Mouse (Mus musculus) Patski (cell line): ENCODE measurements at regions not wholly inside any gene's neighbourhood (a gene's known extent, or its start where the extent isn't known, plus 50 kb on each side); places are given as distances from the start of the nearest gene placed in this dataset.

ENCODE experiments used
- ATAC-seq: fragments of 100-300 bp; one replicate; pipeline ENCODE4 v1.8.0; 2021
- CTCF ChIA-PET: fragments of 350-600 bp; sonication (Branson Sonifier 250); formaldehyde crosslinking; loops from one replicate; lab custom pipeline; 2022; ENCODE audit warnings: inconsistent platforms; lab: Charles Lee
- POLR2A ChIA-PET: fragments of 350-600 bp; sonication (Branson Sonifier 250); formaldehyde crosslinking; loops from one replicate; lab custom pipeline; 2022; ENCODE audit warnings: antibody characterized with exemption, inconsistent platforms; lab: Charles Lee
- DNase-seq: peaks from one replicate; pipeline ENCODE4 v3.0.0-alpha.2; 2011; ENCODE audit warnings: low read depth, low spot score
- H3K27me3 ChIP-seq: fragments of 371-371 bp; one replicate; pipeline ENCODE4 v1.5.1; 2021
- CTCF ChIP-seq: fragments of 100-300 bp; IDR thresholded peaks from one replicate; pipeline ENCODE4 v1.5.1; 2021
- in situ Hi-C: fragments of 300-500 bp; cut with MboI; formaldehyde crosslinking; loops from 3 replicates; pipeline ENCODE4 v1.11.1; 2018; ENCODE audit warnings: low pct_unique_long_range_greater_than_20kb, mixed read lengths

DNA sequence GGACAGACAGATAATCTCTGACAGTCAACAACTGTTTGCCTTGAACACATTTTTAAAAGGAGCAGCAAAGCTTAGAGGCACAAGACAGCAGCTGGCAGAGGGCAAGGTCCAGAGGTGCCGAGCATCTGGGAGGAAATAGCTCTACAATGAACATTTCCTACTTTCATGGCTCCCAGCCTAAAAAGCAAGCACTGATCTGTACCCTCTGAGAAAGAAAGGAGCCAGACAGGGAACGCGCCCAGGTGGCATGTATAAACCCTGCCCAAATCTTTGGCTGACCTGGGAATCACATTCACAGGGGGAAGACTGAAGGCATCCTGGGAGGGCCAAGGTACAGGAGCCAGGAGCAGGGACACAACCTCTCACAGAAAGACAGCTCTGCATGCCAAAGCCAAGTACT lies 371.2 kb upstream of the Tbx3 start:
- ChIA-PET POLR2A (no interaction called here), CTCF (no interaction called here)
- no peak for TF ChIP-seq CTCF
- ATAC-seq, result no peak
- DNase-seq, result no peak
- in situ Hi-C loops, result no loop called here
- no peaks in the 10 kb centered on the region for H3K27me3 ChIP-seq

DNA sequence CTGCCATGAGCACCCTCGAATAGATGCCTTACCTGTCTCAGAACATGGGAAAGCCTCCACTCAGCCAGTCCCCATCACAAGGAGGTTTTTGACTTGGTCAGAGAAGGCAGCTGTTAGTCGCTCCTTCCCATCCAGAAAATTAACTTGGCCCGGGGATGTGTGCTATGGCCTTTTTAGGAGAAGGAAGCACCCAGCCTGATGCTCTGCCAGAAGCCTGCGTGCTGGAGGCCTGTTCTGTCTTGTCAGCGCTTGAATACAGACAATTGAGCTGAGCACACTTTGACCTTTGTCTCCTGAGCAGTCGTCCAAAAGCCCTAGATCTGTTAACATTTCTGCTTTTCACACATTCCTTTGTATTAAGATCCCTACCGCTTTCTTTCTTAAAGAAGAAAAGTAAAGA lies 370.4 kb upstream of the Tbx3 start:
- CTCF ChIA-PET, result no interaction called here
- POLR2A ChIA-PET, result no interaction called here
- ATAC-seq (no peak), DNase-seq (no peak)
- H3K27me3 ChIP-seq, result no peaks in the 10 kb centered on the region
- no peak for TF ChIP-seq CTCF
- in situ Hi-C loops, result no loop called here

- no peak for TF ChIP-seq CTCF
- POLR2A ChIA-PET, result no interaction called here
- H3K27me3 ChIP-seq, result no peaks in the 10 kb centered on the region
- CTCF ChIA-PET, result interaction anchor here (1.2 kb wide), 1 partner anchor 21 kb away, joined by 3 read pairs; no protein-coding TSS in a partner anchor
- in situ Hi-C loops, result no loop called here
- ATAC-seq (no peak), DNase-seq (no peak)
Observed at GRCm38 (mm10) chr5:119301539-119301938, 368.9 kb upstream of the Tbx3 start.

GRCm38 (mm10) chr5:119304721-119305120 lies 365.7 kb upstream of the Tbx3 start:
- CTCF ChIA-PET, result no interaction called here
- DNase-seq (no peak), ATAC-seq (no peak)
- H3K27me3 ChIP-seq, result no peaks in the 10 kb centered on the region
- POLR2A ChIA-PET, result no interaction called here
- TF ChIP-seq CTCF, result no peak
- in situ Hi-C loops, result no loop called here

GRCm38 (mm10) chr5:119307768-119308167 lies 362.7 kb upstream of the Tbx3 start:
- TF ChIP-seq CTCF, result no peak
- no peak for DNase-seq
- in situ Hi-C loops, result no loop called here
- ChIA-PET POLR2A (no interaction called here), CTCF (no interaction called here)
- no peaks in the 10 kb centered on the region for H3K27me3 ChIP-seq
- no peak for ATAC-seq

- CTCF ChIA-PET, result no interaction called here
- no peaks in the 10 kb centered on the region for H3K27me3 ChIP-seq
- ATAC-seq, result no peak
- POLR2A ChIA-PET, result no interaction called here
- in situ Hi-C loops, result no loop called here
- no peak for TF ChIP-seq CTCF
- DNase-seq, result no peak
Observed at GRCm38 (mm10) chr5:119310178-119310930, 360.1 kb upstream of the Tbx3 start.

- ChIA-PET POLR2A (no interaction called here), CTCF (no interaction called here)
- DNase-seq, result no peak
- in situ Hi-C loops, result no loop called here
- no peaks in the 10 kb centered on the region for H3K27me3 ChIP-seq
- no peak for ATAC-seq
- TF ChIP-seq CTCF, result no peak
Observed at GRCm38 (mm10) chr5:119312808-119313207, 357.7 kb upstream of the Tbx3 start.

DNA sequence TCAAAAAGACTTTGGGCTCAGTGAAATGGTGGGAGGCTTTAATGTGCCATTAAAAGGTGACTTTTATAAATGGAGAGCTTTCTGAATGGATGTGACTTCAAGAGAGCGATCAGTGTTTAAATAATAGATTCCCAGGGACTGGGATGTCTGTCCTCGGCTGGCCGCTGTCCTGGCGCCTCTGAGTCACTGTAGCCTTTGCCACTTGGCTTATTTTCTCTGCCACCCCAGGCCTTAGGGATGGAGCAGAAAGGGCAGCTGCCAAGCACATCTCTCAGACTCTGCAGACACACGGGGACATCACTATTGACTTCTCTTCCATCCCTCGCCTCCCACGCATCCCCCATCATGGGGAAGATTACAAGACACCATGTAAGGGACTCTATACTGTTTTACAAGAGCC lies 355.3 kb upstream of the Tbx3 start:
- CTCF ChIA-PET, result no interaction called here
- in situ Hi-C loops, result no loop called here
- DNase-seq, result no peak
- TF ChIP-seq CTCF, result no peak
- H3K27me3 ChIP-seq, result no peaks in the 10 kb centered on the region
- POLR2A ChIA-PET, result no interaction called here
- ATAC-seq, result no peak

GRCm38 (mm10) chr5:119317617-119318016 lies 352.9 kb upstream of the Tbx3 start:
- in situ Hi-C loops, result no loop called here
- ChIA-PET CTCF (no interaction called here), POLR2A (no interaction called here)
- DNase-seq (no peak), ATAC-seq (no peak)
- no peaks in the 10 kb centered on the region for H3K27me3 ChIP-seq
- no peak for TF ChIP-seq CTCF

GRCm38 (mm10) chr5:119321368-119322144 lies 348.9 kb upstream of the Tbx3 start:
- no peak for ATAC-seq
- POLR2A ChIA-PET, result no interaction called here
- no peak for DNase-seq
- in situ Hi-C loops, result no loop called here
- TF ChIP-seq CTCF, result no peak
- H3K27me3 ChIP-seq, result no peaks in the 10 kb centered on the region
- CTCF ChIA-PET, result interaction anchor here (0.9 kb wide), 1 partner anchor 20 kb away, joined by 3 read pairs; no protein-coding TSS in a partner anchor

DNA sequence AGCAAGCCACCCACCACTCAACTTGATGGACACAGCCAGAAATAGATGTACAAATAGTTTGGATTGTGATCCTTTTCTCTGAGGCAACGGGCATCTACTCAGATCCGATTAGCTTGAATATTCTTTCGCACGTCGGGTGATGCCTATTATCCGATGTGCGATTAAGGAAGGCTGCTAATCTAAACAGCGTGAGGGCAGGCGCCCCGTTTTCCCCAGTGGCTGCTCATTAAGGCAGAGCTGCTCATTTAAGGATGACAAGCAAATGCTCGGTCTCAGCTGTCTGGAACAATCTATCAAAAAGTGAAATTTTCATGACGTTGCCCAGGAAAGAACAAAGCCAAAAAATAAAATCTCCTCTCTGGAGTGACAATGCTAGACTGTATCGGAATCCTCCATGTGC lies 348.1 kb upstream of the Tbx3 start:
- no peak for TF ChIP-seq CTCF
- no peaks in the 10 kb centered on the region for H3K27me3 ChIP-seq
- no peak for DNase-seq
- in situ Hi-C loops, result no loop called here
- ATAC-seq, result no peak
- ChIA-PET POLR2A (no interaction called here), CTCF (interaction anchor here (0.9 kb wide), 1 partner anchor 20 kb away, joined by 3 read pairs; no protein-coding TSS in a partner anchor)
